Mouse (Mus musculus) embryonic facial prominence, embryonic 13.5 days (tissue): ENCODE results near the gene Zfp541. TPM values are rescaled to one million over a fixed set of nuclear protein-coding genes. Genes with fewer than 3 reads are reported as not detected.

Experiments used
- ATAC-seq: fragments of 200-750 bp; cut with Nextera tagmentation; 2 replicates; pipeline ENCODE4 v1.8.0; 2017; ENCODE audit warnings: low read depth; ENCODE audit not compliant: insufficient number of reproducible peaks, insufficient read depth, low FRiP score, low TSS enrichment
- H3K27ac ChIP-seq: fragments of 300-500 bp; sonication (generic); 2 replicates; pipeline ENCODE4 v1.5.1; 2015; ENCODE audit warnings: moderate library complexity, mild to moderate bottlenecking, inconsistent platforms
- H3K27me3 ChIP-seq: fragments of 300-500 bp; sonication (generic); 2 replicates; pipeline ENCODE4 v1.6.1; 2015; ENCODE audit warnings: mild to moderate bottlenecking, inconsistent platforms
- H3K36me3 ChIP-seq: fragments of 300-500 bp; sonication (generic); 2 replicates; pipeline ENCODE4 v1.6.1; 2015; ENCODE audit warnings: mild to moderate bottlenecking, inconsistent platforms
- H3K4me1 ChIP-seq: fragments of 300-500 bp; sonication (generic); 2 replicates; pipeline ENCODE4 v1.6.1; 2015; ENCODE audit warnings: inconsistent platforms
- H3K4me2 ChIP-seq: fragments of 300-500 bp; sonication (generic); 2 replicates; pipeline ENCODE4 v1.6.1; 2015; ENCODE audit warnings: moderate library complexity, mild to moderate bottlenecking, inconsistent platforms
- H3K4me3 ChIP-seq: fragments of 300-500 bp; sonication (generic); 2 replicates; pipeline ENCODE4 v1.5.1; 2015; ENCODE audit warnings: mild to moderate bottlenecking, inconsistent platforms
- H3K9ac ChIP-seq: fragments of 300-500 bp; sonication (generic); 2 replicates; pipeline ENCODE4 v1.6.1; 2015; ENCODE audit warnings: mild to moderate bottlenecking, inconsistent platforms
- H3K9me3 ChIP-seq: fragments of 300-500 bp; sonication (generic); 2 replicates; pipeline ENCODE4 v1.6.1; 2016; ENCODE audit warnings: inconsistent platforms
- WGBS: fragments of 180-500 bp; shearing (Covaris S2); methylation state at CpG from one replicate; pipeline ENCODE4 v1.1.7; 2015; ENCODE audit warnings: mixed read lengths; 5-methylcytosine and 5-hydroxymethylcytosine counted together
- polyA plus RNA-seq: library from polyadenylated mRNA; unstranded; fragments of >200 nt; fragmentation: Nextera tagmentation; extraction: Ambion mirVana; gene quantifications from 2 replicates; pipeline ENCODE4 v1.2.1, GENCODE M21; 2015

The Zfp541 gene
- polyA plus RNA-seq, result 0.07 and 0.11 TPM in 2 replicates

GRCm38 (mm10) chr7:16061219-16062098, at the start of gene Zfp541:
Zfp541 (plus strand) TSS chr7:16061814.
- Histone ChIP-seq H3K36me3 (no peaks in the 10 kb centered on the region), H3K9me3 (peaks cover 10% of the 10 kb centered on the region; the same call in 1 of the 2 replicates), H3K27ac (no peak within 1 kb of the TSS), H3K27me3 (peaks cover 35% of the 10 kb centered on the region), H3K4me1 (peaks cover 3% of the 10 kb centered on the region; the same call in 1 of the 2 replicates), H3K9ac (no peak within 1 kb of the TSS), H3K4me3 (peak within 1 kb of the TSS; percentile 19), H3K4me2 (peak within 1 kb of the TSS; percentile 45)
- WGBS, result 51% methylated on average over 73 of the region's 80 CpGs
- ATAC-seq, result no peak

- Histone ChIP-seq H3K4me3 (no peak overlapping the region), H3K9me3 (no peaks in the 10 kb centered on the region), H3K36me3 (peaks cover 25% of the 10 kb centered on the region), H3K27ac (no peak overlapping the region), H3K27me3 (no peaks in the 10 kb centered on the region), H3K9ac (no peak overlapping the region), H3K4me1 (peaks cover 16% of the 10 kb centered on the region), H3K4me2 (no peak overlapping the region)
- WGBS, result 76% methylated on average over 11 of the region's 11 CpGs
- no peak for ATAC-seq
Observed at GRCm38 (mm10) chr7:16012576-16013263, 48.9 kb upstream of the Zfp541 start.

GRCm38 (mm10) chr7:16013722-16014275, 47.8 kb upstream of the Zfp541 start:
- no peaks in the 10 kb centered on the region for H3K9me3 ChIP-seq
- H3K27ac ChIP-seq, result peak overlapping the region; percentile 40; the same call in 1 of the 2 replicates
- H3K27me3 ChIP-seq, result no peaks in the 10 kb centered on the region
- no peak for ATAC-seq
- H3K36me3 ChIP-seq, result peaks cover 22% of the 10 kb centered on the region
- H3K4me3 ChIP-seq, result no peak overlapping the region
- H3K9ac ChIP-seq, result no peak overlapping the region
- peaks cover 16% of the 10 kb centered on the region for H3K4me1 ChIP-seq
- H3K4me2 ChIP-seq, result no peak overlapping the region
- 35% methylated on average over 5 of the region's 5 CpGs for WGBS

GRCm38 (mm10) chr7:16014521-16015175, 47.0 kb upstream of the Zfp541 start:
- WGBS, result 86% methylated on average over 8 of the region's 8 CpGs
- ATAC-seq, result no peak
- Histone ChIP-seq H3K4me1 (peaks cover 16% of the 10 kb centered on the region), H3K27ac (peak overlapping the region; percentile 40; the same call in 1 of the 2 replicates), H3K27me3 (no peaks in the 10 kb centered on the region), H3K36me3 (peaks cover 18% of the 10 kb centered on the region), H3K9ac (no peak overlapping the region), H3K4me3 (no peak overlapping the region), H3K4me2 (no peak overlapping the region), H3K9me3 (no peaks in the 10 kb centered on the region)

GRCm38 (mm10) chr7:16015384-16015783, 46.2 kb upstream of the Zfp541 start:
- H3K4me3 ChIP-seq, result no peak overlapping the region
- no peak overlapping the region for H3K27ac ChIP-seq
- no peaks in the 10 kb centered on the region for H3K9me3 ChIP-seq
- H3K9ac ChIP-seq, result no peak overlapping the region
- WGBS, result 84% methylated on average over 5 of the region's 5 CpGs
- H3K27me3 ChIP-seq, result no peaks in the 10 kb centered on the region
- no peak for ATAC-seq
- no peak overlapping the region for H3K4me2 ChIP-seq
- H3K4me1 ChIP-seq, result peaks cover 16% of the 10 kb centered on the region
- peaks cover 18% of the 10 kb centered on the region for H3K36me3 ChIP-seq

GRCm38 (mm10) chr7:16018016-16018810, 43.4 kb upstream of the Zfp541 start:
- 79% methylated on average over 9 of the region's 9 CpGs for WGBS

GRCm38 (mm10) chr7:16019256-16020094, 42.1 kb upstream of the Zfp541 start:
- Histone ChIP-seq H3K4me3 (no peak overlapping the region), H3K36me3 (peaks cover 9% of the 10 kb centered on the region), H3K9me3 (no peaks in the 10 kb centered on the region), H3K9ac (no peak overlapping the region), H3K4me2 (no peak overlapping the region), H3K4me1 (peaks cover 6% of the 10 kb centered on the region), H3K27ac (no peak overlapping the region), H3K27me3 (no peaks in the 10 kb centered on the region)
- WGBS, result 89% methylated on average over 5 of the region's 5 CpGs
- no peak for ATAC-seq

More at GRCm38 (mm10) chr7:16018016-16018810, 43.4 kb upstream of the Zfp541 start:
- 0 out of 2 replicates have a peak overlapping the region, but pooled peaks have one; percentile 4 for H3K27ac ChIP-seq
- H3K9me3 ChIP-seq, result no peaks in the 10 kb centered on the region
- peaks cover 12% of the 10 kb centered on the region for H3K36me3 ChIP-seq
- no peak overlapping the region for H3K9ac ChIP-seq
- H3K27me3 ChIP-seq, result no peaks in the 10 kb centered on the region
- peaks cover 16% of the 10 kb centered on the region for H3K4me1 ChIP-seq
- H3K4me3 ChIP-seq, result no peak overlapping the region
- no peak overlapping the region for H3K4me2 ChIP-seq
- ATAC-seq, result no peak; the same call in 1 of the 2 replicates

- no peak for ATAC-seq
- no peak overlapping the region for H3K4me2 ChIP-seq
- H3K9me3 ChIP-seq, result no peaks in the 10 kb centered on the region
- 0 out of 2 replicates have a peak, but pooled peaks cover 4% of the 10 kb centered on the region for H3K4me1 ChIP-seq
- H3K27me3 ChIP-seq, result no peaks in the 10 kb centered on the region
- no peak overlapping the region for H3K9ac ChIP-seq
- H3K27ac ChIP-seq, result no peak overlapping the region
- 92% methylated on average over 8 of the region's 8 CpGs for WGBS
- peaks cover 11% of the 10 kb centered on the region for H3K36me3 ChIP-seq
- no peak overlapping the region for H3K4me3 ChIP-seq
Observed at GRCm38 (mm10) chr7:16024603-16025222, 36.9 kb upstream of the Zfp541 start.

- no peak overlapping the region for H3K4me3 ChIP-seq
- H3K4me1 ChIP-seq, result 0 out of 2 replicates have a peak, but pooled peaks cover 4% of the 10 kb centered on the region
- H3K4me2 ChIP-seq, result no peak overlapping the region
- H3K9me3 ChIP-seq, result 0 out of 2 replicates have a peak, but pooled peaks cover 9% of the 10 kb centered on the region
- H3K36me3 ChIP-seq, result peaks cover 42% of the 10 kb centered on the region
- ATAC-seq, result no peak
- H3K27me3 ChIP-seq, result no peaks in the 10 kb centered on the region
- no peak overlapping the region for H3K27ac ChIP-seq
- WGBS, result 84% methylated on average over 6 of the region's 6 CpGs
- no peak overlapping the region for H3K9ac ChIP-seq
Observed at GRCm38 (mm10) chr7:16028102-16028927, 33.3 kb upstream of the Zfp541 start.
